Mouse (Mus musculus) neutrophil, adult 65 days (primary cell): ENCODE data around the gene Acot5. TPM values are rescaled to one million over a fixed set of nuclear protein-coding genes. Genes with fewer than 3 reads are reported as not detected.

Source experiments
- total RNA-seq: library from RNA; stranded (reverse); gene quantifications from 2 replicates; pipeline ENCODE4 v1.2.4, GENCODE M21; 2023

Acot5 gene
- not detected in 2 replicates for total RNA-seq

GRCm38 (mm10) chr12:84068986-84069385 lies at the start of gene Acot5:
TSS of gene Acot5 (plus strand) at chr12:84069325.

GRCm38 (mm10) chr12:84038241-84038640 lies 30.9 kb upstream of the Acot5 start, which contains the start of gene Acot4:
TSS of gene Acot4 (plus strand) at chr12:84038379.

DNA sequence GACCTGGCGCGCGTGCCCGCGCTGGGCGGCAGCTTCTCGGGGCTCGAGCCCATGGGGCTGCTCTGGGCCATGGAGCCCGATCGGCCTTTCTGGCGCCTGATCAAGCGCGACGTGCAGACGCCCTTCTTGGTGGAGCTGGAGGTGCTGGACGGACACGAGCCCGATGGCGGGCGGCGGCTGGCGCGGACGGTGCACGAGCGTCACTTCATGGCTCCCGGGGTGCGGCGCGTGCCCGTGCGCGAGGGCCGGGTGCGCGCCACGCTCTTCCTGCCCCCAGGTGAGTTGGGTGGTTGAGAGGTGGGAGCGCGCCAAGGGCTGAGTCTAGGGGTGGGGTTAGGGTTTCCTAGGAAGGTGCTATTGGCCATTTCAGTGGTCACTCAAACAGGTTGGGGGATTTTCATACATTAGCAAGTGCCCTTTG lies 30.4 kb upstream of the Acot5 start, which contains the start of gene Gm49366:
Gm49366 (plus strand) TSS at position 245 of the 421 bp plus-strand sequence.

GRCm38 (mm10) chr12:84051937-84052474 lies 17.1 kb upstream of the Acot5 start, which contains the start of gene Acot3:
TSS of gene Acot3 (plus strand) at chr12:84052144.

GRCm38 (mm10) chr12:84100604-84101492 lies 31.7 kb downstream of the Acot5 start, which contains the start of gene Acot6:
TSS of gene Acot6 (plus strand) at chr12:84100654.

GRCm38 (mm10) chr12:84114153-84114994 lies 45.2 kb downstream of the Acot5 start, which contains the start of gene Dnal1:
TSS of gene Dnal1 (plus strand) at chr12:84114366.

Other genes starting within 250 kb of the Acot5 start
- 128 and 146 TPM in 2 replicates for gene Numb, start 147.4 kb upstream of the Acot5 start, total RNA-seq
- 38.5 and 50.5 TPM in 2 replicates for gene Riox1, start 118.7 kb upstream of the Acot5 start, total RNA-seq
- gene Heatr4, start 84.5 kb upstream of the Acot5 start, total RNA-seq = not detected in 2 replicates
- 4.6 and 5.4 TPM in 2 replicates for gene Acot2, start 81.5 kb upstream of the Acot5 start, total RNA-seq
- gene Acot1, start 59.8 kb upstream of the Acot5 start, total RNA-seq = 10.6 and 15.6 TPM in 2 replicates
- 0.16 TPM in 1 of 2 replicates, not detected in the other for gene Acot4, start 30.9 kb upstream of the Acot5 start, total RNA-seq
- gene Gm49366, start 30.4 kb upstream of the Acot5 start, total RNA-seq = not detected in 2 replicates
- gene Acot3, start 17.2 kb upstream of the Acot5 start, total RNA-seq = not detected in 2 replicates
- 0.34 TPM in 1 of 2 replicates, not detected in the other for gene Acot6, start 31.3 kb downstream of the Acot5 start, total RNA-seq
- 0.57 TPM in 1 of 2 replicates, not detected in the other for gene Dnal1, start 45.0 kb downstream of the Acot5 start, total RNA-seq
- 2.7 and 7.8 TPM in 2 replicates for gene Pnma1, start 79.2 kb downstream of the Acot5 start, total RNA-seq
- gene Elmsan1, start 149.6 kb downstream of the Acot5 start, total RNA-seq = 88.6 and 151 TPM in 2 replicates
- gene Ptgr2, start 215.9 kb downstream of the Acot5 start, total RNA-seq = 11.8 and 12.6 TPM in 2 replicates
- gene Zfp410, start 247.5 kb downstream of the Acot5 start, total RNA-seq = 24.6 and 42.9 TPM in 2 replicates